Mouse (Mus musculus) lung, adult 2 months (tissue): ENCODE measurements around the gene Rtp1.

Experiments used
- CTCF ChIP-seq: fragments of 200-500 bp; IDR thresholded peaks from 2 replicates; pipeline ENCODE4 v1.5.1; 2011; ENCODE audit warnings: mild to moderate bottlenecking, low read length, control low read depth; ENCODE audit not compliant: insufficient read depth
- POLR2A ChIP-seq: fragments of 200-500 bp; IDR thresholded peaks from 2 replicates; pipeline ENCODE4 v1.6.1; 2011; ENCODE audit warnings: low read depth, mild to moderate bottlenecking, control low read depth, low read length, borderline replicate concordance; ENCODE audit errors: extremely low read depth

GRCm38 (mm10) chr16:23423825-23424224 is 5.1 kb upstream of the Rtp1 start:
- TF ChIP-seq POLR2A: no peak
- TF ChIP-seq CTCF: no peak
